Mouse (Mus musculus) embryonic fibroblast, embryonic 13.5 days (primary cell): ENCODE measurements around the gene Hmg20b.
A peak's percentile ranks its signal among the peaks of the same experiment; 100 is the strongest.

Source experiments
- CTCF ChIP-seq: IDR thresholded peaks from 2 replicates; pipeline ENCODE4 v1.5.1; 2011; ENCODE audit warnings: mild to moderate bottlenecking, control low read depth, low read length, moderate library complexity, borderline replicate concordance; ENCODE audit not compliant: insufficient read depth
- POLR2A ChIP-seq: IDR thresholded peaks from 2 replicates; pipeline ENCODE4 v1.6.1; 2011; ENCODE audit warnings: low read depth, mild to moderate bottlenecking, control low read depth, low read length, moderate library complexity

- TF ChIP-seq CTCF (no peak), POLR2A (peak; percentile 18)
Measured at GRCm38 (mm10) chr10:81365672-81366476, 15.6 kb upstream of the Hmg20b start, which contains the start of gene 4930404N11Rik.
